Mouse (Mus musculus) CH12.LX (cell line): Measurements from ENCODE around the gene Ctbp2. TPM values are rescaled to one million over a fixed set of nuclear protein-coding genes. Genes with fewer than 3 reads are reported as not detected.
A peak's percentile ranks its signal among the peaks of the same experiment; 100 is the strongest.

ENCODE experiments used
- DNase-seq: peaks from one replicate; pipeline ENCODE4 v3.0.0-alpha.2; 2013; ENCODE audit errors: extremely low read depth
- H3K27ac ChIP-seq: 2 replicates; pipeline ENCODE4 v1.5.1; 2012; ENCODE audit warnings: low read depth, mild to moderate bottlenecking, control low read depth, moderate library complexity; ENCODE audit not compliant: insufficient read depth
- H3K27me3 ChIP-seq: replicated peaks from 2 replicates; pipeline ENCODE3; 2012; ENCODE audit warnings: inconsistent platforms
- H3K36me3 ChIP-seq, 2 experiments: replicated peaks in 1 of 2; 2 replicates each; pipeline versions ENCODE3 to v1.6.1; 2012; ENCODE audit warnings: inconsistent platforms in 1 of 2, low read length in 1 of 2, mild to moderate bottlenecking in 1 of 2, mixed read lengths in 1 of 2, moderate library complexity in 1 of 2; ENCODE audit not compliant: control insufficient read depth in 1 of 2, insufficient read depth in 1 of 2
- H3K4me1 ChIP-seq, 2 experiments: 2 replicates each; pipeline ENCODE4 v1.6.1; 2012; ENCODE audit warnings: inconsistent platforms in 1 of 2, moderate library complexity in 1 of 2; ENCODE audit not compliant: insufficient read depth in 2 of 2, control insufficient read depth in 1 of 2
- H3K4me2 ChIP-seq: 2 replicates; pipeline ENCODE4 v1.6.1; 2012; ENCODE audit warnings: low read depth, mild to moderate bottlenecking, control low read depth; ENCODE audit not compliant: poor library complexity, insufficient read depth, severe bottlenecking
- H3K4me3 ChIP-seq, 3 experiments: fragments of 150-350 bp in 1 of 3; sonication (generic) in 1 of 3; replicated peaks in 1 of 3; 2 replicates each; pipeline versions ENCODE3 to v1.5.1; 2011 to 2012; ENCODE audit warnings: low read depth in 2 of 3, low read length in 2 of 3, mild to moderate bottlenecking in 2 of 3, moderate library complexity in 2 of 3, control low read depth in 1 of 3, improper control_type of control experiment in 1 of 3, inconsistent platforms in 1 of 3, mixed read lengths in 1 of 3; ENCODE audit not compliant: poor library complexity in 1 of 3
- H3K79me2 ChIP-seq: replicated peaks from 2 replicates; pipeline ENCODE4 v1.6.1; 2012; ENCODE audit warnings: mild to moderate bottlenecking, moderate library complexity; ENCODE audit not compliant: control insufficient read depth, poor library complexity, insufficient read depth, severe bottlenecking; ENCODE audit errors: extremely low read depth
- H3K9ac ChIP-seq: 2 replicates; pipeline ENCODE4 v1.6.1; 2012; ENCODE audit warnings: low read depth, mild to moderate bottlenecking, control low read depth, moderate library complexity; ENCODE audit not compliant: insufficient read depth
- H3K9me3 ChIP-seq: replicated peaks from 2 replicates; pipeline ENCODE3; 2012; ENCODE audit warnings: low read length, inconsistent platforms, mixed read lengths
- BHLHE40 ChIP-seq: IDR thresholded peaks from 2 replicates; pipeline ENCODE4 v1.6.1; 2011; ENCODE audit warnings: mild to moderate bottlenecking, low read depth, low read length, improper control_type of control experiment
- CHD1 ChIP-seq: IDR thresholded peaks from 2 replicates; pipeline ENCODE4 v1.6.1; 2012; ENCODE audit warnings: low read depth, low read length, improper control_type of control experiment, inconsistent platforms
- CHD2 ChIP-seq: IDR thresholded peaks from 2 replicates; pipeline ENCODE4 v1.6.1; 2011; ENCODE audit warnings: low read length, improper control_type of control experiment
- CTCF ChIP-seq, 2 experiments: IDR thresholded peaks in 1 of 2; conservative IDR thresholded peaks in 1 of 2; 2 replicates each; pipeline ENCODE4 v1.5.1; 2011 to 2012; ENCODE audit warnings: low read depth in 2 of 2, low read length in 2 of 2, improper control_type of control experiment in 1 of 2, inconsistent platforms in 1 of 2, mild to moderate bottlenecking in 1 of 2, moderate library complexity in 1 of 2
- ETS1 ChIP-seq: conservative IDR thresholded peaks from 2 replicates; pipeline ENCODE4 v1.6.1; 2012; ENCODE audit warnings: low read depth, mild to moderate bottlenecking, inconsistent platforms, low read length, improper control_type of control experiment, moderate library complexity
- GABPA ChIP-seq: IDR thresholded peaks from 2 replicates; pipeline ENCODE4 v1.6.1; 2012; ENCODE audit warnings: low read depth, low read length, improper control_type of control experiment, inconsistent platforms; ENCODE audit not compliant: insufficient replicate concordance
- HCFC1 ChIP-seq: IDR thresholded peaks from 2 replicates; pipeline ENCODE4 v1.6.1; 2012; ENCODE audit warnings: low read depth, mild to moderate bottlenecking, inconsistent platforms, low read length, improper control_type of control experiment
- IRF4 ChIP-seq: IDR thresholded peaks from 2 replicates; pipeline ENCODE4 v1.6.1; 2014; ENCODE audit warnings: low read depth, mild to moderate bottlenecking, inconsistent platforms, low read length, improper control_type of control experiment
- JUN ChIP-seq: IDR thresholded peaks from 2 replicates; pipeline ENCODE4 v1.6.1; 2011; ENCODE audit warnings: low read depth, mild to moderate bottlenecking, low read length, improper control_type of control experiment, moderate library complexity; ENCODE audit not compliant: insufficient read depth
- KAT2A ChIP-seq: IDR thresholded peaks from 2 replicates; pipeline ENCODE4 v1.6.1; 2012; ENCODE audit warnings: low read length, improper control_type of control experiment, inconsistent platforms; ENCODE audit not compliant: insufficient replicate concordance
- MAFK ChIP-seq: IDR thresholded peaks from 2 replicates; pipeline ENCODE4 v1.6.1; 2011; ENCODE audit warnings: low read length, improper control_type of control experiment; ENCODE audit not compliant: insufficient replicate concordance
- MAZ ChIP-seq: IDR thresholded peaks from 2 replicates; pipeline ENCODE4 v1.6.1; 2012; ENCODE audit warnings: low read depth, mild to moderate bottlenecking, inconsistent platforms, low read length, improper control_type of control experiment, moderate library complexity
- MEF2A ChIP-seq: IDR thresholded peaks from 2 replicates; pipeline ENCODE4 v1.6.1; 2014; ENCODE audit warnings: low read depth, mild to moderate bottlenecking, inconsistent platforms, low read length, improper control_type of control experiment, borderline replicate concordance
- MXI1 ChIP-seq: IDR thresholded peaks from 2 replicates; pipeline ENCODE4 v1.6.1; 2011; ENCODE audit warnings: mild to moderate bottlenecking, low read depth, low read length, improper control_type of control experiment
- PAX5 ChIP-seq: IDR thresholded peaks from 2 replicates; pipeline ENCODE4 v1.6.1; 2012; ENCODE audit warnings: low read length, inconsistent platforms, mixed read lengths
- POLR2A ChIP-seq: IDR thresholded peaks from 2 replicates; pipeline ENCODE4 v1.6.1; 2011; ENCODE audit warnings: low read depth, mild to moderate bottlenecking, improper control_type of control experiment, low read length
- RAD21 ChIP-seq: IDR thresholded peaks from 2 replicates; pipeline ENCODE4 v1.6.1; 2011; ENCODE audit warnings: low read depth, mild to moderate bottlenecking, low read length, improper control_type of control experiment, moderate library complexity
- RCOR1 ChIP-seq: conservative IDR thresholded peaks from 2 replicates; pipeline ENCODE4 v1.6.1; 2012; ENCODE audit warnings: low read depth, mild to moderate bottlenecking, inconsistent platforms, low read length, improper control_type of control experiment
- SIN3A ChIP-seq: IDR thresholded peaks from 2 replicates; pipeline ENCODE4 v1.6.1; 2012; ENCODE audit warnings: low read length, improper control_type of control experiment, inconsistent platforms
- SMC3 ChIP-seq: IDR thresholded peaks from 2 replicates; pipeline ENCODE4 v1.6.1; 2011; ENCODE audit warnings: low read depth, low read length, improper control_type of control experiment
- TBP ChIP-seq: conservative IDR thresholded peaks from 2 replicates; pipeline ENCODE4 v1.6.1; 2011; ENCODE audit warnings: low read depth, low read length, improper control_type of control experiment
- TCF12 ChIP-seq: IDR thresholded peaks from 2 replicates; pipeline ENCODE4 v1.6.1; 2014; ENCODE audit warnings: low read depth, mild to moderate bottlenecking, inconsistent platforms, low read length, improper control_type of control experiment
- USF1 ChIP-seq: IDR thresholded peaks from 2 replicates; pipeline ENCODE4 v1.6.1; 2014; ENCODE audit warnings: low read depth, mild to moderate bottlenecking, inconsistent platforms, low read length, improper control_type of control experiment
- USF2 ChIP-seq: conservative IDR thresholded peaks from 2 replicates; pipeline ENCODE4 v1.6.1; 2011; ENCODE audit warnings: low read depth, low read length, improper control_type of control experiment
- ZC3H11A ChIP-seq: IDR thresholded peaks from 2 replicates; pipeline ENCODE4 v1.6.1; 2012; ENCODE audit warnings: low read depth, mild to moderate bottlenecking, inconsistent platforms, low read length, improper control_type of control experiment
- ZKSCAN1 ChIP-seq: IDR thresholded peaks from 2 replicates; pipeline ENCODE4 v1.6.1; 2012; ENCODE audit warnings: low read depth, inconsistent platforms, low read length, improper control_type of control experiment, borderline replicate concordance
- ZNF384 ChIP-seq: IDR thresholded peaks from 2 replicates; pipeline ENCODE4 v1.6.1; 2012; ENCODE audit warnings: low read depth, low read length, improper control_type of control experiment, inconsistent platforms
- dilution Hi-C: fragments of 300-500 bp; cut with MboI; formaldehyde crosslinking; loops from 2 replicates; pipeline ENCODE4 v1.14.3; 2020; ENCODE audit warnings: low sequenced_read_pairs; ENCODE audit not compliant: extremely low pct_unique_long_range_greater_than_20kb, extremely low pct_ligation_motif_present
- in situ Hi-C: fragments of 300-500 bp; cut with MboI; formaldehyde crosslinking; loops from 3 replicates; pipeline ENCODE4 v1.14.3; 2019; ENCODE audit warnings: low sequenced_read_pairs, low pct_ligation_motif_present, low pct_unique_long_range_greater_than_20kb, mixed read lengths
- polyA plus RNA-seq: library from polyadenylated mRNA; unstranded; fragments of >175 nt; gene quantifications from 2 replicates; pipeline ENCODE4 v1.2.1, GENCODE M21; 2012; ENCODE audit warnings: low read depth; ENCODE audit not compliant: insufficient read length
- total RNA-seq, 2 experiments: library from RNA; depleted of rRNA; stranded (reverse); fragments of 300-350 nt in 1 of 2; fragments of >200 nt in 1 of 2; gene quantifications; 2 replicates each; pipeline ENCODE4 v1.2.3; 2012 to 2014

The Ctbp2 gene
- total and polyA plus RNA-seq, 3 experiments, result 0.59 to 1.1 (median 0.68) TPM

GRCm38 (mm10) chr7:132965707-132966106, 158.4 kb downstream of the Ctbp2 start:
- TF ChIP-seq ETS1 (no peak), CTCF (conservative IDR thresholded peaks at IDR 0.05 in 1 of 2, IDR thresholded peaks at IDR 0.05 in 1 of 2; ENCODE audit: low read depth in 2 of 2, low read length in 2 of 2) (0 out of 4 replicates have a peak, but pooled peaks of 1 of the 2 experiments have one; percentile 8)

DNA sequence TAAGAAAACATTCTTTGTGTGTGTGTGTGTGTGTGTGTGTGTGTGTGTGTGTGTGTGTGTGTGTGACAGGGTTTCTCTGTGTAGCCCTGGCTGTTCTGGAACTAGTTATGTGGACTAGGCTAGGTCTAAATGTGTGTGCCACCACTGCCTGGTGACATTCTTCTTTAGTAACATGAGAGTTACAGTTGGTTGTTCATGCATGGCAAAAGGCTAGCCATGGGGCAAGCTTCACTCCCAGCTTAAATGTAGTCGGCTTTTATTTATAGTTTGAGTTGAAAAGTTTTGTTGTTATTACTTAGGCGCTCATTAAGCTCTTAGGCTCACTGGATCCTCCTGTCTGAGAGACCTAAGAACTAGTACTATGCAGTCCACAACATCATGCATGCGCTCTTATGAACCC, 159.8 kb downstream of the Ctbp2 start:
- dilution Hi-C loops, result no loop called here
- DNase-seq, result no peak
- no peak overlapping the region for H3K4me3 ChIP-seq

More at GRCm38 (mm10) chr7:132965707-132966106, 158.4 kb downstream of the Ctbp2 start:
- DNase-seq, result no peak
- H3K27me3 ChIP-seq, result no peaks in the 10 kb centered on the region
- no peak overlapping the region for H3K9ac ChIP-seq
- dilution Hi-C loops (no loop called here), in situ Hi-C loops (loop anchor here (5.0 kb wide), 1 partner anchor 33 kb away; the partner anchor contains the start of gene Zranb1)
- H3K36me3 ChIP-seq, result peaks cover 2 to 25% of the 10 kb centered on the region in 2 experiments
- no peaks in the 10 kb centered on the region for H3K9me3 ChIP-seq
- no peak overlapping the region for H3K4me2 ChIP-seq
- no peak overlapping the region for H3K27ac ChIP-seq
- H3K4me1 ChIP-seq, result peaks cover 0 to 15% of the 10 kb centered on the region in 2 experiments; a peak in 2 of 4 replicates
- H3K79me2 ChIP-seq, result 0 out of 2 replicates have a peak, but pooled peaks cover 2% of the 10 kb centered on the region
- H3K4me3 ChIP-seq, result no peak overlapping the region

DNA sequence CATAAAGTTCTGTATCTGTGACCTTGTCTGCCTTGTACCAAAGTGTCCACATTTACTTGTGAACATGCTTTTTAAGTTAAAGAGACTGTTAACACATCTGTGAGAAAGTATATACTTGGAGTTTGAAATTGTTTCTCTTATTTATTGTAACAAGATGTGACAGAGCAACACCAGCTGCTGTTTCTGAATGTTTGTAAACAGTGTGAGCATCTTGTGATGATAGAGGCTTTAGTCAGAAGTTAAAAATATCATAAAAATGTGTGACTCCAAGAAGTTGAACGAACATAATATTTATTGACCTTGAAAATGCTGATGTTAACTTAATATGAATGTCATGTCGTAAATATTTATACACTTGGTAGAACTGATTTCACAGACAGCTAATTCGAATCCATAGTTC, 173.5 kb downstream of the Ctbp2 start:
- in situ Hi-C loops, result no loop called here
- Histone ChIP-seq H3K4me2 (no peak overlapping the region), H3K4me3 (no peak overlapping the region)
- TF ChIP-seq USF1 (no peak), HCFC1 (no peak), TCF12 (no peak), IRF4 (no peak), RAD21 (no peak), CHD2 (no peak), TBP (no peak), MXI1 (no peak), USF2 (no peak), MAFK (no peak), SIN3A (no peak), ZKSCAN1 (no peak), ZC3H11A (no peak), PAX5 (no peak), GABPA (no peak), POLR2A (no peak), RCOR1 (no peak), MAZ (no peak), BHLHE40 (no peak)

More for the DNA sequence above, 159.8 kb downstream of the Ctbp2 start:
- in situ Hi-C loops, result no loop called here
- Histone ChIP-seq H3K4me1 (peaks cover 0 to 15% of the 10 kb centered on the region in 2 experiments; a peak in 2 of 4 replicates), H3K36me3 (peaks cover 2 to 22% of the 10 kb centered on the region in 2 experiments), H3K4me2 (no peak overlapping the region), H3K9ac (no peak overlapping the region), H3K27me3 (no peaks in the 10 kb centered on the region), H3K79me2 (0 out of 2 replicates have a peak, but pooled peaks cover 2% of the 10 kb centered on the region), H3K9me3 (no peaks in the 10 kb centered on the region), H3K27ac (no peak overlapping the region)
- TF ChIP-seq IRF4 (no peak), CTCF (conservative IDR thresholded peaks at IDR 0.05 in 1 of 2, IDR thresholded peaks at IDR 0.05 in 1 of 2; ENCODE audit: low read depth in 2 of 2, low read length in 2 of 2) (no peak), TCF12 (no peak), ZNF384 (no peak), MXI1 (no peak), SMC3 (no peak), HCFC1 (no peak), KAT2A (no peak), MAFK (no peak), CHD1 (no peak), USF2 (no peak), MEF2A (no peak), SIN3A (no peak), JUN (no peak)

More for the DNA sequence above, 173.5 kb downstream of the Ctbp2 start:
- no peaks in the 10 kb centered on the region for H3K27me3 ChIP-seq
- H3K9me3 ChIP-seq, result no peaks in the 10 kb centered on the region
- no peak for DNase-seq
- H3K4me1 ChIP-seq, result peaks cover 0 to 13% of the 10 kb centered on the region in 2 experiments; a peak in 2 of 4 replicates
- H3K79me2 ChIP-seq, result peaks cover 15% of the 10 kb centered on the region
- no peak overlapping the region for H3K9ac ChIP-seq
- no peak overlapping the region for H3K27ac ChIP-seq
- peaks cover 0 to 8% of the 10 kb centered on the region in 2 experiments for H3K36me3 ChIP-seq
- dilution Hi-C loops, result no loop called here
